Mouse (Mus musculus): ENCODE data around the gene Nrsn2.

- no peak for TF ChIP-seq POLR2A (IDR thresholded peaks at IDR 0.05; ENCODE audit: control insufficient read depth, low read depth, low read length)
- TF ChIP-seq CTCF (IDR thresholded peaks at IDR 0.05; ENCODE audit: control insufficient read depth, insufficient read depth, insufficient replicate concordance, low read depth, low read length): no peak
Measured at GRCm38 (mm10) chr2:152345393-152345792, 31.0 kb downstream of the Nrsn2 start.

All from testis, adult 2 months (tissue).